Mouse (Mus musculus) bone marrow macrophage, adult 2 months (primary cell): Measurements from ENCODE around the gene Dspp. TPM values are rescaled to one million over a fixed set of nuclear protein-coding genes. Genes with fewer than 3 reads are reported as not detected.

ENCODE experiments used
- H3K27ac ChIP-seq: 2 replicates; pipeline ENCODE4 v1.5.1; 2012; ENCODE audit warnings: low read depth, low read length; ENCODE audit not compliant: insufficient read depth
- H3K4me1 ChIP-seq: 2 replicates; pipeline ENCODE4 v1.6.1; 2012; ENCODE audit warnings: low read length; ENCODE audit not compliant: control insufficient read depth, insufficient read depth
- H3K4me3 ChIP-seq: 2 replicates; pipeline ENCODE4 v1.5.1; 2012; ENCODE audit warnings: mild to moderate bottlenecking, low read length, moderate library complexity; ENCODE audit not compliant: insufficient read depth
- CTCF ChIP-seq: IDR thresholded peaks from 2 replicates; pipeline ENCODE4 v1.5.1; 2012; ENCODE audit warnings: low read depth, mild to moderate bottlenecking, low read length, moderate library complexity
- POLR2A ChIP-seq: IDR thresholded peaks from 2 replicates; pipeline ENCODE4 v1.6.1; 2012; ENCODE audit warnings: mild to moderate bottlenecking, low read depth, low read length, borderline replicate concordance
- polyA plus RNA-seq: library from polyadenylated mRNA; stranded (reverse); fragments of >200 nt; gene quantifications from 2 replicates; pipeline ENCODE4 v1.2.4, GENCODE M21; 2012; ENCODE audit not compliant: missing spikeins, insufficient read depth, insufficient read length

Gene Dspp
- not detected in 2 replicates for polyA plus RNA-seq

GRCm38 (mm10) chr5:104170412-104170811 lies at the start of gene Dspp:
Gene Dspp (plus strand): TSS chr5:104170712.
- Histone ChIP-seq H3K27ac (no peak within 1 kb of the TSS), H3K4me3 (no peak within 1 kb of the TSS), H3K4me1 (no peaks in the 10 kb centered on the region)
- TF ChIP-seq CTCF = no peak
- no peak for TF ChIP-seq POLR2A

GRCm38 (mm10) chr5:104124016-104124658 lies 46.4 kb upstream of the Dspp start:
- TF ChIP-seq POLR2A (no peak), CTCF (no peak)
- no peaks in the 10 kb centered on the region for H3K4me1 ChIP-seq
- H3K4me3 ChIP-seq = no peak overlapping the region
- H3K27ac ChIP-seq = no peak overlapping the region

GRCm38 (mm10) chr5:104126561-104127320 lies 43.8 kb upstream of the Dspp start:
- no peak for TF ChIP-seq CTCF
- Histone ChIP-seq H3K4me1 (no peaks in the 10 kb centered on the region), H3K4me3 (no peak overlapping the region), H3K27ac (no peak overlapping the region)

- no peak overlapping the region for H3K4me3 ChIP-seq
- TF ChIP-seq CTCF (no peak), POLR2A (no peak)
- no peak overlapping the region for H3K27ac ChIP-seq
- H3K4me1 ChIP-seq = no peaks in the 10 kb centered on the region
These were observed 43.2 kb upstream of the Dspp start for GRCm38 (mm10) chr5:104127351-104127750.

- no peak overlapping the region for H3K27ac ChIP-seq
- TF ChIP-seq CTCF = no peak
- TF ChIP-seq POLR2A = no peak
- H3K4me1 ChIP-seq = no peaks in the 10 kb centered on the region
- no peak overlapping the region for H3K4me3 ChIP-seq
These were observed 42.1 kb upstream of the Dspp start for GRCm38 (mm10) chr5:104128281-104129031.

- no peak overlapping the region for H3K27ac ChIP-seq
- H3K4me1 ChIP-seq = no peaks in the 10 kb centered on the region
- no peak overlapping the region for H3K4me3 ChIP-seq
- TF ChIP-seq CTCF (no peak), POLR2A (no peak)
These were observed 39.6 kb upstream of the Dspp start for GRCm38 (mm10) chr5:104130891-104131290.

GRCm38 (mm10) chr5:104131544-104131943 lies 39.0 kb upstream of the Dspp start:
- Histone ChIP-seq H3K27ac (no peak overlapping the region), H3K4me1 (no peaks in the 10 kb centered on the region), H3K4me3 (no peak overlapping the region)
- TF ChIP-seq CTCF = no peak
- no peak for TF ChIP-seq POLR2A

- no peak overlapping the region for H3K4me3 ChIP-seq
- TF ChIP-seq POLR2A = no peak
- TF ChIP-seq CTCF = no peak
- no peaks in the 10 kb centered on the region for H3K4me1 ChIP-seq
- no peak overlapping the region for H3K27ac ChIP-seq
These were observed 36.8 kb upstream of the Dspp start for GRCm38 (mm10) chr5:104133752-104134151.

GRCm38 (mm10) chr5:104137920-104138541 lies 32.5 kb upstream of the Dspp start:
- Histone ChIP-seq H3K4me1 (no peaks in the 10 kb centered on the region), H3K27ac (no peak overlapping the region), H3K4me3 (no peak overlapping the region)
- no peak for TF ChIP-seq POLR2A
- no peak for TF ChIP-seq CTCF

- Histone ChIP-seq H3K27ac (no peak overlapping the region), H3K4me3 (no peak overlapping the region), H3K4me1 (no peaks in the 10 kb centered on the region)
- TF ChIP-seq CTCF (no peak), POLR2A (no peak)
These were observed 29.4 kb upstream of the Dspp start for GRCm38 (mm10) chr5:104141067-104141466.
